Mouse (Mus musculus): ENCODE measurements around the gene H60b. TPM values are rescaled to one million over a fixed set of nuclear protein-coding genes. Genes with fewer than 3 reads are reported as not detected.

The H60b gene
- 1.1 TPM for polyA plus RNA-seq (2014; fragmentation: Illumina TruSeq; extraction: RNeasy Lipid Tissue Mini Kit (QIAGEN cat#74804); ENCODE audit: low read depth, low replicate concordance)

GRCm38 (mm10) chr10:22158310-22158999, at the start of gene H60b, which contains the start of gene Raet1e:
TSS of gene H60b (plus strand) at chr10:22158586.
TSS of gene Raet1e (plus strand) at chr10:22158569.

DNA sequence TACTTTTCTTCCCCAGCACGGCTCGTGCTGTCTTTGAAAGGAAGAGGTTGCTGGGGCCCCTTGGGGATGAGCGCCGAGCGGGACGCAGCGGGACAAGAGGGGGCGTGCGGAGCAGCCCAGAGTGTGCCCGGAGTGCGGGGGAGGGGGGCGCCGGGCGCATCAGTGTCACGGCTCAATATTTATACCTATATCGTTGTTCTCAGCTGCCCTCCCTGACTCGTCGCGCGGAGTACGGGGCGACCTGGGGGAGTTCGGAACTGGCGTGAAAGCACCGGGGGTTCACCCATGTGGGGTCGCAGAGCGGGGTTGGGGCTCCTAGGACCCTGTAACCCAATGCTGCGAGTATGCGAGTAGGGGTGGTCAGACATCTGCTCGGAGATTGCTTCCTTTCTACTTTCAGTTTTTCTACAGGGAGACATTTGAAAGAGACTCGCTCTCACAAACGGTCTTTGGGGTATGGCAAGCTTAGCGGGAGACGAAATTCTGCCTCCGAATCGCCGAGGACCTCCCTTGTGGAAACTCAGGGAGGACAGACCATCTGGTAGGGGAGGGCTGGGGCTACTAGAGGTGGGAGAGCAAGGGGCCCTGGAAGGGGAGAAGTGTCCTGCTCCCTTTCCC, 9.2 kb upstream of the H60b start, which contains the start of gene E030030I06Rik:
Gene E030030I06Rik, minus strand, starts transcription at position 198 of the 618 bp plus-strand sequence.

Other genes starting within 250 kb of the H60b start
- gene 4930444G20Rik, start 90.5 kb upstream of the H60b start, polyA plus RNA-seq (2014; fragmentation: Illumina TruSeq; extraction: RNeasy Lipid Tissue Mini Kit (QIAGEN cat#74804); ENCODE audit: low read depth, low replicate concordance), result not detected
- 8.1 TPM for gene E030030I06Rik, start 9.3 kb upstream of the H60b start, polyA plus RNA-seq (2014; fragmentation: Illumina TruSeq; extraction: RNeasy Lipid Tissue Mini Kit (QIAGEN cat#74804); ENCODE audit: low read depth, low replicate concordance)
- gene Raet1e, start within 50 bp of the H60b start, polyA plus RNA-seq (2014; fragmentation: Illumina TruSeq; extraction: RNeasy Lipid Tissue Mini Kit (QIAGEN cat#74804); ENCODE audit: low read depth, low replicate concordance), result 0.57 TPM
- gene Raet1d, start 202.0 kb downstream of the H60b start, polyA plus RNA-seq (2014; fragmentation: Illumina TruSeq; extraction: RNeasy Lipid Tissue Mini Kit (QIAGEN cat#74804); ENCODE audit: low read depth, low replicate concordance), result 0.82 TPM

All from adipose tissue, adult 10 weeks (tissue).